Mouse (Mus musculus) liver, adult 2 months (tissue): ENCODE results near the gene Rspry1. TPM values are rescaled to one million over a fixed set of nuclear protein-coding genes. Genes with fewer than 3 reads are reported as not detected.

Experiments
- DNase-seq: peaks from one replicate; pipeline ENCODE4 v3.0.0-alpha.2; 2011; ENCODE audit warnings: low read depth, low spot score; ENCODE audit errors: extremely low read depth
- H3K27ac ChIP-seq: fragments of 200-500 bp; replicated peaks from 2 replicates; pipeline ENCODE4 v1.5.1; 2012; ENCODE audit warnings: low read depth, mild to moderate bottlenecking, control low read depth, inconsistent platforms, low read length; ENCODE audit not compliant: insufficient read depth
- H3K27me3 ChIP-seq: fragments of 200-500 bp; 2 replicates; pipeline ENCODE4 v1.6.1; 2012; ENCODE audit warnings: mild to moderate bottlenecking, moderate library complexity, low read length, inconsistent platforms; ENCODE audit not compliant: control insufficient read depth, insufficient read depth
- H3K36me3 ChIP-seq: fragments of 200-500 bp; 2 replicates; pipeline ENCODE4 v1.6.1; 2012; ENCODE audit warnings: low read length, inconsistent platforms; ENCODE audit not compliant: control insufficient read depth, insufficient read depth
- H3K4me1 ChIP-seq: fragments of 200-500 bp; 2 replicates; pipeline ENCODE4 v1.6.1; 2011; ENCODE audit warnings: low read length; ENCODE audit not compliant: control insufficient read depth, insufficient read depth
- H3K4me3 ChIP-seq: fragments of 200-500 bp; 2 replicates; pipeline ENCODE4 v1.5.1; 2011; ENCODE audit warnings: low read depth, mild to moderate bottlenecking, control low read depth, low read length, moderate library complexity; ENCODE audit not compliant: insufficient read depth
- H3K79me2 ChIP-seq: fragments of 200-500 bp; 2 replicates; pipeline ENCODE4 v1.6.1; 2012; ENCODE audit warnings: inconsistent platforms, mild to moderate bottlenecking, low read length, moderate library complexity; ENCODE audit not compliant: control insufficient read depth, insufficient read depth
- H3K9ac ChIP-seq: fragments of 200-500 bp; 2 replicates; pipeline ENCODE4 v1.6.1; 2012; ENCODE audit warnings: low read depth, mild to moderate bottlenecking, control low read depth, inconsistent platforms, low read length
- CTCF ChIP-seq: fragments of 200-500 bp; IDR thresholded peaks from 2 replicates; pipeline ENCODE4 v1.5.1; 2011; ENCODE audit warnings: low read depth, low read length, control low read depth
- POLR2A ChIP-seq: fragments of 200-500 bp; IDR thresholded peaks from 2 replicates; pipeline ENCODE4 v1.6.1; 2011; ENCODE audit warnings: low read length, control low read depth; ENCODE audit not compliant: insufficient read depth; ENCODE audit errors: extremely low read depth
- WGBS: fragments of 180-500 bp; shearing (Covaris S2); methylation state at CpG from one replicate; pipeline ENCODE4 v1.1.7; 2018; 5-methylcytosine and 5-hydroxymethylcytosine counted together
- polyA plus RNA-seq: library from polyadenylated mRNA; depleted of rRNA; stranded (reverse); fragments of >200 nt; gene quantifications from 2 replicates; pipeline ENCODE4 v1.2.3, GENCODE M21; 2012
- total RNA-seq: library from RNA; depleted of rRNA; stranded (reverse); fragments of >200 nt; gene quantifications from 2 replicates; pipeline ENCODE4 v1.2.3, GENCODE M21; 2014

The Rspry1 gene
- total and polyA plus RNA-seq, 2 experiments, result 5.7 to 21.4 TPM

DNA sequence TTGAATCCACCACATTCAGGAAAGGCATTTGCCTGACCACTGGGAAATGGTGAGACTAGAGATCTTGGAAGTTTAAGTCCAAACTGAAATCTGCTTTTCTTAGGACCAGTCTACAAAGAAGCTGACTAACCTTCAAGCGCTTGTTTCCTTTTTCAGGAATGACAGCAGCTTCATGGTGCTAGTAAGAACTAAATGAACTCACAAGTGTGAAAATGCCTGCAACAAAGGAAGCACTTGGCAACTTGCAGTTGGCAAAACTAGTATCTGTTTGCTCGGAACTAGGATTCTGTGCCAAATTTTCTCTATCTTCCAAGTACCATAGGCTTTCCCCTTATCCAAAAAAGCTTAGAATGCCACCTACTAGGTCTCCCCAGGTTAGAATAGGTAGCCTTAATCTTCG lies 44.4 kb downstream of the Rspry1 start:
- DNase-seq, result no peak
- H3K79me2 ChIP-seq, result no peaks in the 10 kb centered on the region
- H3K27me3 ChIP-seq, result no peaks in the 10 kb centered on the region
- TF ChIP-seq POLR2A (no peak), CTCF (no peak)
- H3K4me3 ChIP-seq, result no peak overlapping the region
- H3K4me1 ChIP-seq, result no peaks in the 10 kb centered on the region
- H3K27ac ChIP-seq, result no peak overlapping the region
- WGBS, result 84% methylated on average over 3 of the region's 3 CpGs
- peaks cover 57% of the 10 kb centered on the region for H3K36me3 ChIP-seq
- H3K9ac ChIP-seq, result no peak overlapping the region

DNA sequence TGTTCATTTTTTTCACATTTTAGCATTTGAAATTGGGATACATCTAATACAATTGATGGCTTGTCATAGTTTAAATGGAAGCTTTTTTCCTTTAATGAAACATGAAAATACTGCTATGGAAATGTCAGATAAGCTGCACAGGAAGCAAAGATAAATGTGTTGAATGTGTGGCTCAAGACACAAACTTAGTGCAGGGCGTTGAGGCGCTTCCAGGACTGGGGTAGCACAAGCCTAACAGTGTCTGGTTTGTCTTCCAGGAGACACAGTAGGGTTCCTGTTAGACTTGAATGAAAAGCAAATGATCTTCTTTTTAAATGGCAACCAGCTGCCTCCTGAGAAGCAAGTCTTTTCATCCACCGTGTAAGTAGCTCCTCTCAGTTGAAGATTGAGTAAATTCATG lies 47.8 kb downstream of the Rspry1 start:
- Histone ChIP-seq H3K4me1 (no peaks in the 10 kb centered on the region), H3K79me2 (no peaks in the 10 kb centered on the region), H3K27ac (no peak overlapping the region), H3K27me3 (no peaks in the 10 kb centered on the region), H3K4me3 (no peak overlapping the region), H3K9ac (no peak overlapping the region), H3K36me3 (peaks cover 62% of the 10 kb centered on the region)
- TF ChIP-seq CTCF (no peak), POLR2A (no peak)
- 92% methylated on average over 3 of the region's 3 CpGs for WGBS
- no peak for DNase-seq

DNA sequence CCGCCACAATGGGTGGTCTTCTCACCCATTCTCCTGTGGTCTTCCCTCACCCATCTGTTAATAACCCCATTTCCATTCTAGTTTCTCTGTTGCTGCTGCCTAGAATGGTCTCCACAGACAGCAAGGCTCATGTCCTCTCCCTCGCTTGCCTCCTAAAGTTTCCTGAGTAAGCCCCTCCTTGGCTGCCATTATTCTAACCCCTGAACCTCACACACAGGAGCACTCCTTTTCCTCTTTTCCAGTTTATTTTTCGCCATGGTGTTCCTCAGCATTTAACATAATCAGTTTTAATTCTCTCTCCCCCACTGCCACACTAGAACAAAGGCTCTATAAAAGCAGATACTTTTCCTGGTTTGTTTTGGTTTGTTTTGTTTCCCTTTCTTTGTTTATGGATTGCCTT lies 51.2 kb downstream of the Rspry1 start:
- H3K4me3 ChIP-seq, result no peak overlapping the region
- H3K27me3 ChIP-seq, result no peaks in the 10 kb centered on the region
- DNase-seq, result no peak
- H3K79me2 ChIP-seq, result no peaks in the 10 kb centered on the region
- no peak overlapping the region for H3K9ac ChIP-seq
- 99% methylated on average over 3 of the region's 3 CpGs for WGBS
- peaks cover 49% of the 10 kb centered on the region for H3K36me3 ChIP-seq
- no peak overlapping the region for H3K27ac ChIP-seq
- TF ChIP-seq POLR2A (no peak), CTCF (no peak)
- H3K4me1 ChIP-seq, result no peaks in the 10 kb centered on the region

DNA sequence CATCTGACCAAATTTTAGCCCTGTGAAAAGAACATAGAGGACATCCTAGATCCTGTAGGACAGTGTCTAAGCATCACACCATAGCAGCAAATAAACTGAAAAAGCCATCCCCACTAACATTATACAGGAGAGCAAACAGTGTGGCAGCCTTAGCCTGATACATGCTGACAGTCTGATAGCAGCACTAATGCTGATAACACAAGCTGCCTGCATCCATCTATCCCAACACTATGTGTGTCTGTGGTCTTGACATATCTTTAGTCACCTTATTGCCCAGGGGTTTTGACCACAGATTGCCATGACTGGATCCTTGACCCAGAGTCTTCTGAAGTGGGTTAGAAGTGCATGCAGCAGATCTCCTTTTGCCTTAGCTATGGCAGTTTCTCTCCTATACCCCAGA lies 53.3 kb downstream of the Rspry1 start:
- Histone ChIP-seq H3K4me3 (no peak overlapping the region), H3K27ac (no peak overlapping the region), H3K79me2 (no peaks in the 10 kb centered on the region), H3K36me3 (peaks cover 47% of the 10 kb centered on the region), H3K9ac (no peak overlapping the region), H3K27me3 (no peaks in the 10 kb centered on the region), H3K4me1 (no peaks in the 10 kb centered on the region)
- TF ChIP-seq CTCF (no peak), POLR2A (no peak)
- DNase-seq, result no peak

DNA sequence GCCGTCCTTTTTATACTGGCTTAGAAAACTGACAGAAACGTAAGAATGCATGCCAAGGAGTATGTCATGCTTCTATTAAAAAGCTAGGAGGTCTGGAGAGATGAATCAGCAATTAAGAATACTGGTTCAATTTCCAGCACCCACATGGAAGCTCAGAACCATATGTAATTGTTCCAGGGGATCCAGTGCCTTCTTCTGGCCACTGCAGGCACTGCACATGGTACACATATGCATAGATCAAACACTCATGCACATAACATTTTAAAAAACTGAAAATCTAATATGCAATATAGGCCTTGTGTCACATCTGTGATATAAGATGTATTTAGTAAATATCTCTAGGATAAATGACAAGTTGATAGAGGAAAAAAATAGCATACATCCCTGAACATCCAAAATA lies 56.3 kb downstream of the Rspry1 start:
- no peaks in the 10 kb centered on the region for H3K79me2 ChIP-seq
- H3K27ac ChIP-seq, result no peak overlapping the region
- WGBS, result 93% methylated on average over 2 of the region's 2 CpGs
- H3K4me1 ChIP-seq, result no peaks in the 10 kb centered on the region
- no peak for TF ChIP-seq POLR2A
- TF ChIP-seq CTCF, result peak; percentile 20; the same call in 1 of the 2 replicates
- no peak overlapping the region for H3K4me3 ChIP-seq
- H3K36me3 ChIP-seq, result peaks cover 31% of the 10 kb centered on the region
- no peaks in the 10 kb centered on the region for H3K27me3 ChIP-seq
- H3K9ac ChIP-seq, result no peak overlapping the region
- DNase-seq, result no peak

DNA sequence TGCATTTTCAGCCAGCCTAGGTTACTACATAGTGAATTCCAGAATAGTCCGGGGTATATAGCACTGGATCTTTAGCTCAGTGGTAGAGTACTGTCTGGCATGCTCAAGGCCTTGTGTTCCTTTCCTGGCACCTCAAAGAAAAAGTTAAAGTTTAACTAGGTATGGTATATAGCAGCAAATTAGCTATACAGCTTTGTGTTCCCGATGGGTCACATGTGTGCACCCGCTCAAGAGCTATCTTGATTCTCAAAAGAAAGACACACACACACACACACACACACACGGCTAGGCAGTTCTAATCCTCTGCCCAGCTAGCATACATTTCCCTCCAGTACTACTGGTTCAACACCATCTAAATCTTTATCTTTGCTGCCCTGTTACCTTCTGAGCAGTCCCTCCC lies 58.7 kb downstream of the Rspry1 start:
- Histone ChIP-seq H3K79me2 (no peaks in the 10 kb centered on the region), H3K4me3 (no peak overlapping the region), H3K27ac (no peak overlapping the region), H3K4me1 (no peaks in the 10 kb centered on the region), H3K9ac (no peak overlapping the region), H3K27me3 (no peaks in the 10 kb centered on the region), H3K36me3 (peaks cover 17% of the 10 kb centered on the region)
- TF ChIP-seq POLR2A (no peak), CTCF (no peak)
- 73% methylated on average over 4 of the region's 4 CpGs for WGBS
- no peak for DNase-seq
